Mouse (Mus musculus): ENCODE data around the gene Hook2. TPM values are rescaled to one million over a fixed set of nuclear protein-coding genes. Genes with fewer than 3 reads are reported as not detected.

Gene Hook2
- total RNA-seq, 2 experiments from 2014 or later: 3.5 to 4.5 TPM

DNA sequence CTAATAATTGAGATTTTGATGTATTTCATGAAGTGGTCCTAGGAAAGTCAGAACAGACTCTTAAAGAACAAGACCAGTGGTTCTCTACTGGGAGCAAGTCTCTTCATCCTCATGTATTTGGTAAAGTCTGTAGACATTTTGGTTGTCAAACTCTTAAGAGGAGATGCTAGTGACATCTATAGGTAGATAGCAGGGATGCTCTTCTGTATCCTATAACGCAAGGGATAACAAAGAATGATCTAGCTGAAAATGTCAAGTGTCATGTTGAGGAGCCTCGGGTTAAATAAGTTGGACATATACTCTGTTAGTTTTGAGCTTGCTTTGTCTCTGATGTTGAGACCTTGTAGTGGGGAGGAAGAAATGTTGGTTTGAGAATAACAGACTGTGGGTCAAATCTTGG, 37.5 kb downstream of the Hook2 start:
- no peak for DNase-seq (ENCODE audit: low spot score in 2 of 2)

GRCm38 (mm10) chr8:85029271-85029670, 38.9 kb downstream of the Hook2 start:
- DNase-seq (ENCODE audit: low spot score in 2 of 2): no peak

DNA sequence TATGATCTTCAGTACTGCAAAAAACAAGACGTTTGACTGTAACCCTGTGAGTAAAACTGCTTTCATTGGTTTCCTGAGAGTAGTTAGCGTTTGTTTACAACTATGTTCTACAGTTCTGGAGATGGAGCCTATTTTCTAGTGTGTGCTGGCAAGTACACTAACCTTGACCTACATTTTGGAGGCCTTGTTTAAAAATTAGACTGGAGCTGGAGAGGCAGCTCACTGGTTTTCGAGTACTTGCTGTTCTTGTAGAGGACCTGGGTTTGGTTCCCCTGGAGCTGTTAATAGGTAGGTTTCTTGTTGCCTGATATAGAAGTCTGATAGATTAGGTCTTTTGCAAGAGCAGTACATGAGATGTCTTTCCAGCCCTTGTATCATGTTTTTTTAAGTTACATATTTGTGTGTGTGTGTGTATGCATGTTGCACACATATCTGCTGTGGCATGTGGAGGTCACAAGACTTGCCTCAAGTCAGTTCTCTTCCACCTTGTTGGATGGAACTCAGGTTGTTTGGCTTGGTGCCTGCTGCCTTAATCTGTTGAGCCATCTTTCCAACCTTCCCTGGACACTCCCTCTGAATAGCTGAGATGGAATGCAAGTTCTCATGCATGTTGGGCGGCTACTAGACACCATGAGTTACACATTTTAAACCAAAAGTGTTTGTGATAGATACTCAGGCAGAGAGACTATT, 42.4 kb downstream of the Hook2 start:
- no peak for DNase-seq (ENCODE audit: low spot score in 2 of 2)

- no peak for DNase-seq (ENCODE audit: low spot score in 2 of 2)
These were observed 43.5 kb downstream of the Hook2 start for GRCm38 (mm10) chr8:85033867-85034266.

GRCm38 (mm10) chr8:85034764-85035163, 44.4 kb downstream of the Hook2 start:
- DNase-seq (ENCODE audit: low spot score in 2 of 2): peak in 1 of 2 experiments; percentile 71

DNA sequence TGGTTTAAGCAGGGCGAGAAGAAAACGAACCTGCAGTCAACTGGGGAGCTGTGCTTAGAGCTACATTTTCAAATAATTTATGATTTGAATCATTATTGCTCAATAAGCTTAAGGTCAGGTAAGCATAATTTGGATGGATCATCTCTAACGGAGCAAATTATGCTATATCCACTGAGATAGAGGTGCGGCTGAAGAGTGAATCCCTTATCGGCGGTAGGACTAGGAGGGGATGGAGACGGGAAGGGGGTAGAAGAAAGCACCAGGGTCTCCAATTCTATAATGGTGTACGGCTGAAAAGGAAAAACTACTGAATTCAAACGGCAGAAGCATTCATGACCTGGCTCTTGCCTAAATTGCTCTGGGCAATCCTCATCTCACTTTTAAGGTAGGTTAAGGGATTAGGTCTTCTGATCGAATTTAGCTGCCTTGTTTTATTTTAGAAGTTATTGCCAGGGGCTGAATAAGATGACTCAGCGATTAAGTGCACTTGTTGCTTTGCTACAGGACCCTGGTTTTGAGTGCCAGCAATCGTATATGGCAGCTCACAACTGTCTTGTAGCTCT, 44.8 kb downstream of the Hook2 start:
- DNase-seq (ENCODE audit: low spot score in 2 of 2): no peak

- no peak for DNase-seq (ENCODE audit: low spot score in 2 of 2)
These were observed 45.4 kb downstream of the Hook2 start for GRCm38 (mm10) chr8:85035728-85036310.

- DNase-seq (ENCODE audit: low spot score in 2 of 2): no peak
These were observed 45.9 kb downstream of the Hook2 start for GRCm38 (mm10) chr8:85036381-85036717.

DNA sequence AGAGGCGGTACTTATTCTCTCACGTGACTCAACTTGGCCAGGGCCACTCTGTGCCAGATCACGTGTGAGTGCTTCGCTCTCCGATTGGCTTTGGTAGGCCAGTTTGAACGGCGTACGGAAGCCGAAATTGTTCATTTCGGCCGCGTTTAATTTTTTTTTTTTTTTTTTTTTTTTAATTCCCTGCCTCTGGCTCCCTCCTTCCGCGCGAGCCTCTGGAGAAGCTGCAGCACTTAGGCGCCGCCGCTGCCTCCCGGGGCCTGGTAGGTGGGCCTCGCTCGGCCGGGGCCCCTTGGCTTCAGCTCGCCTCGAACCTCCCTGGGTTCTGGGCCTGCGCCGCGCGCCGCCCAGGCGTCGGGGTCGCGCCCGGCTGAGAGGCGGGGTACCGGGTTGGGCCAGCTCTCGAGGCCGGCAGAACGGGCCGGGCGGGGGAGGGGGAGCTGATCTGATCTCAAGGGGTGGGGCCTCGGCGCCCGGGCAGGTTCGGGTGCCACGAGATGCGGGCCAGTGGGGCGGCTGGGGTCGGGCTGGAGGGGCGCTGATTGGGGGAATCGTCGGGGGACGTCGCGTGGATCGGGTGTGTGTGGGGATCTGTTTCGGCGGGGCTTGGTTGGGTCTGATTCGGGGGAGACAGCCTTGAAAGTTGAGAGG, 46.4 kb downstream of the Hook2 start, which contains the start of gene Tnpo2:
TSS of gene Tnpo2 (plus strand) at position 198 of the 648 bp plus-strand sequence.
- peak; percentile 85 to 91 for DNase-seq (ENCODE audit: low spot score in 2 of 2)

- no peak for DNase-seq (ENCODE audit: low spot score in 2 of 2)
These were observed 46.9 kb downstream of the Hook2 start for GRCm38 (mm10) chr8:85037366-85037680.

- DNase-seq (ENCODE audit: low spot score in 2 of 2): peak in 1 of 2 experiments; percentile 56
These were observed 47.5 kb downstream of the Hook2 start for GRCm38 (mm10) chr8:85037681-85038531.

- no peak for DNase-seq (ENCODE audit: low spot score in 2 of 2)
These were observed 53.2 kb downstream of the Hook2 start for GRCm38 (mm10) chr8:85043619-85044018.

Other genes with a start within 250 kb of the Hook2 start
- gene Nfix, start 190.3 kb upstream of the Hook2 start, total RNA-seq (2021): 100 to 1,000 TPM; 517 to 591 TPM
- 1 to 10 TPM; 6.3 to 6.8 TPM for gene Dand5, start 167.8 kb upstream of the Hook2 start, total RNA-seq (2021)
- 10 to 100 TPM; 33.3 to 36.0 TPM for gene Gadd45gip1, start 159.1 kb upstream of the Hook2 start, total RNA-seq (2021)
- 100 to 1,000 TPM; 121 to 123 TPM for gene Rad23a, start 149.9 kb upstream of the Hook2 start, total RNA-seq (2021)
- 100 to 1,000 TPM; 339 to 368 TPM for gene Calr, start 143.7 kb upstream of the Hook2 start, total RNA-seq (2021)
- 10 to 100 TPM; 37.2 to 41.3 TPM for gene Farsa, start 133.6 kb upstream of the Hook2 start, total RNA-seq (2021)
- gene Syce2, start 118.5 kb upstream of the Hook2 start, total RNA-seq (2021): 10 to 100 TPM; 15.3 to 18.0 TPM
- gene Gcdh, start 96.7 kb upstream of the Hook2 start, total RNA-seq (2021): 10 to 100 TPM; 22.1 to 28.2 TPM
- gene Klf1, start 88.7 kb upstream of the Hook2 start, total RNA-seq (2021): under 1 TPM in 1 of 2 experiments, not detected in 1; 0.67 TPM
- gene Dnase2a, start 82.0 kb upstream of the Hook2 start, total RNA-seq (2021): 1 to 10 TPM; 6.9 to 7.0 TPM
- under 1 TPM in 1 of 2 experiments, not detected in 1; 0.07 TPM for gene Mast1, start 53.2 kb upstream of the Hook2 start, total RNA-seq (2021)
- gene Rtbdn, start 43.6 kb upstream of the Hook2 start, total RNA-seq (2021): not detected
- gene Gm49661, start 21.2 kb upstream of the Hook2 start, total RNA-seq (2021): 1 to 10 TPM in 1 of 2 experiments, not detected in 1; 2.0 TPM
- gene Prdx2, start 21.0 kb upstream of the Hook2 start, total RNA-seq (2021): 100 to 1,000 TPM; 317 to 327 TPM
- 10 to 100 TPM; 38.7 to 45.2 TPM for gene Rnaseh2a, start 20.8 kb upstream of the Hook2 start, total RNA-seq (2021)
- gene Junb, start 11.9 kb upstream of the Hook2 start, total RNA-seq (2021): 10 to 100 TPM in 1 of 2 experiments, 1 to 10 TPM in 1; 10.0 to 10.1 TPM
- gene Best2, start 23.9 kb downstream of the Hook2 start, total RNA-seq (2021): not detected
- 10 to 100 TPM; 51.7 to 56.5 TPM for gene Asna1, start 34.7 kb downstream of the Hook2 start, total RNA-seq (2021)
- gene Trir, start 36.2 kb downstream of the Hook2 start, total RNA-seq (2021): 100 to 1,000 TPM; 126 to 127 TPM
- 10 to 100 TPM; 42.8 to 46.7 TPM for gene Tnpo2, start 46.3 kb downstream of the Hook2 start, total RNA-seq (2021)
- gene Fbxw9, start 69.5 kb downstream of the Hook2 start, total RNA-seq (2021): 10 to 100 TPM; 10.6 to 12.9 TPM
- gene Gm5741, start 77.4 kb downstream of the Hook2 start, total RNA-seq (2021): not detected
- gene Dhps, start 81.2 kb downstream of the Hook2 start, total RNA-seq (2021): 10 to 100 TPM; 28.7 to 29.4 TPM
- gene Wdr83os, start 90.1 kb downstream of the Hook2 start, total RNA-seq (2021): 10 to 100 TPM; 46.0 to 49.7 TPM
- 10 to 100 TPM; 17.5 to 18.4 TPM for gene Wdr83, start 90.7 kb downstream of the Hook2 start, total RNA-seq (2021)
- gene Man2b1, start 92.7 kb downstream of the Hook2 start, total RNA-seq (2021): 10 to 100 TPM; 28.0 to 30.2 TPM
- 1 to 10 TPM; 1.6 to 1.8 TPM for gene Zfp791, start 132.5 kb downstream of the Hook2 start, total RNA-seq (2021)
- gene Cks1brt, start 161.3 kb downstream of the Hook2 start, total RNA-seq (2021): not detected
- not detected for gene Olfr371, start 235.4 kb downstream of the Hook2 start, total RNA-seq (2021)

Data from gastrocnemius, postnatal 4 days (tissue).